Mouse (Mus musculus) yolk sac, embryonic 10.5 days (tissue): ENCODE data around the gene Tm9sf1.
A peak's percentile ranks its signal among the peaks of the same experiment; 100 is the strongest.

Experiments
- DNase-seq: peaks from one replicate; pipeline ENCODE4 v3.0.0-alpha.2; 2017; ENCODE audit warnings: low spot score

Tm9sf1 gene

DNA sequence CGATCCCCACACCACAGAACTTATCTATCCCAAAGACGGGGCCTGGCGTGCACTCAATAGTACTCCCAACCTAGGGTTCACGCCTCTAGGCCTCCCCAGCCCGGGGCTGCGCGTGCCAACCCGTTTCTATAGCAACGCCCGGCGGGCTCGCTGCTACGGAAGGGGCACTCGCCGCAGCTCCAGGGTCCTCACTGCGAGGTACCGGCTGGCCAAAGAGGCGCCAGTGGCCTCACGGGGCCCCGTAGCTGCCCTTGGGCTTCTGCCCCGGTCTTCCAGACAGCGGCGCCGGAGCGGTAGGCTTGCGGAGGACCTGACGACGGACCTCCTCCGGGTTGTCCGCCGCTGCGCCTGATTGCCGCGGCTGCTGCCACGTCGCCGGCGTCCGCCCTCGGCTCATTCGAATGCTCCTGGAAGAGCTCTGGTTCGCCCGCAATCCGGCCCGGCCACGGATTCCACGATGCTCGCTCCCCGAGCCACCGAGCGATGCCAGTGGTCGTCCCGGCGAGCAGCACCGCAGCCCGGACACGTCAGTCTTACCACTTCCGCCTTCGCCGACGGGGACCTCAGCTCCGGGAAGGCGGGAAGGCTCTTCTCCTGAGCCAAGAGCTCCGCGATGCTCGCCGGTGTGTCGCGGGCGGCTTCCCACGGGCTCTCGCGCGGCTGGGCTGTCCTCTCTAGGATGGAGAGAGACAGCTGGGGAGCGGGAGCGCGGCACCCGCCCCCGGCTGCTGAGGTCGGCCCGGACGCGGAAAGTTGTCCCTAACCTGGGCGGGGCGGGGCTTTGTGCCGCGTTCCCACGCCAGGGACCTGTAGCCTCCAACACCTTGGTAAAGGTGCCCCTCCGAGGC lies at the start of gene Tm9sf1:
Gene Tm9sf1, minus strand, starts transcription at position 747 of the 848 bp plus-strand sequence.
- peak; percentile 93 for DNase-seq

DNA sequence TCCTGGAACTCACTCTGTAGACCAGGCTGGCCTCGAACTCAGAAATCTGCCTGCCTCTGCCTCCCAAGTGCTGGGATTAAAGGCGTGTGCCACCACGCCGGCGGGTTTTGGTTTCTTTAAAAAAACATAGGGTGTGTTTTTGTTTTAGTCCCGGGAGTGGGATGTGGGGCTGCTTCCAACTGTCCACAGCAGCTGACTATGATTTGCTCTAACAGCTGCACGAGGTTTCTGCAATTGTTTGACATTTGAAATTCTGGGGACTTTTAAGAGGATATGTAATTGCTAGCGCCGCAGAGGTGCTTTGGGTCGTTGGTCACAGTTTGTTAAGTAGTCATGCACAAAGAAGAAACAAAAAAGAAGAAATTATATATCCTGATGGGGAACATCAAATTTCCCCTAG lies 45.8 kb upstream of the Tm9sf1 start:
- no peak for DNase-seq

DNA sequence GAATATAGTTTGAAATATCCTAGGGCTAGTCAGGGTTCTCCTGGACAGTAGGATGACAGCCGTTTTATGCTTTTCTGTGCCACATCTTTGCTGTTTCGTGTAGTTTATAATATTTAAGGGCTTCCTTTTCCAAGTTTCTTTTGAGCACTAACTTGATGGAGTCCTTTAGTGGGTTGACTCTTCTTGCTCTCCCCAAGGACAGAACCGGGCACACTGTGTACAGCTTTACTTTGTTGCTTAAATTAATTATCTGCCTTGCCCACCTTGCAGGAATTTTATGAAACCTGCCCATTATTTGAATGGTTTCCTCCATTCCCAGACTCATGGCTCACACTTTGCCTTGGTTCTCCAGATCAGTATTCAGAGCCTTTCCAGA lies 38.5 kb upstream of the Tm9sf1 start:
- DNase-seq = no peak

DNA sequence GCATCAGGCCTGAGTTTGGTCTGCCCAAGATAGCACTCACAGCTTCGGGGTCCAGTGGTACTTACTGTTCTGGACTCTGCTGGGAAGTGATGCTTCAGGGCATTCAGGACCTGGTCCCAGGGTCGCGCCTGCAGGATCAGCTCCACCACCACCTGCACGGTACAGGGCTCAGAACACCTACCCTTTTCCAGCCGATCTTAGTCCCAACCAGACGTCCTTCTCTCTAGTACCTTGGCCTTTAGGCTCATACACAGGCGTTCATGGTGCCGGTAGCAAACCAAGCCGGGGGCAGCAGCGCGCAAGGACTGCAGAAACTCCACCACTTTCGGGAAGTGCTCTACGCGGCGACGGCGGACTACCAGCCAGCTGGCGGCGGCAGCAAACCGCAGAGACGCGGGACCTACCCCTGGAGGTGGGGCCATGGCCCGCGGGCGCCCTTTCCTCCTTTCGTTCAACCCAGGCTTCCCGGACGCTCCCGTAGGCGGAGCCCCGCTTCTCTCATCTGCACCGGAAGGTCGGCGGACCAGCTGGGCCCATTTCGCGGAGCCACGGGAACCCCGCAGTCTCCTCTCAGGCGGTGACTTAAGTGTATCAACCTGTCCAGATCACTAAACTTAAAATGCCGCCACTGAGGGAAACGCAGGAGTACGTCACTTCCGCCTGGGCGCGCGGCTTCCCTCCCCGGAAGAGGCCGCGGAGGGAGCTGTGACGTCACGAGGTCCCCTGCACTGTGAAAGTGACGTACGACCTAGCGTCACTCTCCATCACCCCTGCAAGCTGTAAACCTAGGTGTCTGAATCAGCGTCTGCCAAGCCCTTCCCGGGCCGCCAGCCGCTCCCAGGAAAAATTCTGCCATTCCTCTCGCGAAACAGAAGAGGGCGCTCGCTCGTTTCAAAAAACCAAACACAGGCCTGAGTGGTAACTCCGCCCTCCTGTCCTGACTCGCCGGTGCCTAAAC lies 37.8 kb upstream of the Tm9sf1 start, which contains the start of gene Tinf2:
Gene Tinf2, minus strand, starts transcription at position 661 of the 958 bp plus-strand sequence.
- peak; percentile 97 for DNase-seq

DNA sequence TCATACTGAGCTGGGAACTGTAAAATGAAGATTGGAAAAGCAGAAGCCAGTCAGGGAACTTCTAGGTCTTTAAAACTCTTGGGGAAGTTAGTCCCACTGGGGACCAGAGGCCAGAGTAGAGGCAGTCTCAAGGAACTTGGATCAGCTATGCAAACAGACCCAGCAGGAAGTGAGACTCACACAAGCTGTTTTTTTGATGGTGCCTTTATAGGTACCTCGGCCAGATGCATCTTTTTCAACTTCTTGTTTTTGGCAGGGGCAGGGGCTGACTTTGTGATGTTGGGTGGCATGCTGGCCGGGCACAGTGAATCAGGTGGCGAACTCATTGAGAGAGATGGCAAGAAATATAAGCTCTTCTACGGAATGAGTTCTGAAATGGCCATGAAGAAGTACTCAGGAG lies 34.0 kb upstream of the Tm9sf1 start:
- no peak for DNase-seq

DNA sequence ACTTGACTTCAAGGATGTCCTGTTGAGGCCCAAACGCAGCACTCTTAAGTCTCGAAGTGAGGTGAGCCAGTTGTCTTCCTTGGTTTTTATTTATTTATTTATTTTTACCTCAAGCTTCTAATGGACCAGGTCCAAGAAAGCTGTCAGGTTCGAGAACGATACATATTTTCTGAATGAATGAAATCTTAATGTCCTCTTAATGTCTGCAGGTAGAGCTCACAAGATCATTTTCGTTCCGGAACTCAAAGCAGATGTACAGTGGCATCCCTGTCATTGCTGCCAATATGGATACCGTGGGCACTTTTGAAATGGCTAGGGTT lies 29.1 kb upstream of the Tm9sf1 start:
- no peak for DNase-seq

DNA sequence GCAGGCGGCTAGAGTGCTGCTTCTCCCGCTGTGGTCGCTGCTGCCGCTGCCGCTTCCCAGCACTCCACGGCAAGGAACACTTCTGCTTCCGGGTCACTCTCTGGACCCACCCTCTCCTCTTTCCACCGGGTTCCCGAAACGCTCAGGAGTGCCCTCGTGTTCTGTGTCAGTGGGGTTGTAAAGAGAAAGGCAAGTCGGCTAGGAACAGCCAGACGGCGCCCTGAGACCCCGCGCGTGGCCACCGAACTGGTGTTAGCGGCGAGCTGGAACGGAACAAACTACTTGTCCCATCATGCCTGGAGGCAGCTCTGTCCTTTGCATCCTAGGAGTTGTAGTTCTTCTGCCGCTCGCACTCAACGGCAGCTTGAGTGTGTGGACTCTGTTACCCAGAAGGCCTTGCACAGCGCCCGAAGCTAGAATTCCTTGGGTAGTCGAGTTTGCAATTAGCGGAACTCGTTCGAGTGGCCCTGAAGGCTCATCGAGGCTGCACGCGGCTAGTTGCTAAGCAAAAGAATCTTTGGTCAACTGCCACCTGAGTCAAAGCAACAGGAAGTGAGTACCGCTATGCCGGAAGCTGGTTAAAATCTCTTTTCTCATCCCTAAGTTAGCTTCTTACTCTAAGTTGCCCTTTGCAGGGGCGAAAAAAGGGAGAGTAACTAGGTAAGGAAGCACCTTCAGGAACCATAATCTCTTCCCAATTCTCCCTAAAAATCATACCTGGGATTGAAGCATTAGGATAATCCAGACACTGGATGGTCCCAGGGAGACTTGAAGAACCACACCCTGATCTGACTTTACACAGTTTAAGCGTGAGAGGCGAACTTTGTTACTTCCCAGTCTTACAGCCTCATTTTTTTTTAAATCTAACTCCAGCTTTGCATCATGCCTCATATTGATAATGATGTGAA lies 28.5 kb upstream of the Tm9sf1 start, which contains the start of the genes Gmpr2 and Nedd8:
Gene Gmpr2, plus strand, starts transcription at position 109 of the 908 bp plus-strand sequence.
Gene Nedd8, minus strand, starts transcription at position 292 of the 908 bp plus-strand sequence.
- peak; percentile 97 for DNase-seq

DNA sequence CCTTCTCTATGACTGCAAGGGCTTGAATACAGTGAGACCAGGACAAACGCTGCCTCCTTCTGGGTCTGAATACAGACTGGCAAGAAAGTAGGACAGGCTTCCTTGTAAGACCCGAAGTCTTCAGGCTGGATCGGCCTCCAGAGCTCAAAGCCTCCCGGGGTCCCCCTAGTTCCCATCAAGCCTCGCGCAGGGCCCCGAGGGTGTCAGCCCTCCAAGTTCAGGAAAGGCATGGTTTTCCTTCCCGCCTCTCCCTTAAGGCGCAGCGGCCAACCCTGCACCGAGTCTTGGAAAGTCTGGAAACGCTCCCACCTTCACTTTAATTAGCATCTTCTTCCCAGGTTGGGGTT lies 27.9 kb upstream of the Tm9sf1 start:
- no peak for DNase-seq

DNA sequence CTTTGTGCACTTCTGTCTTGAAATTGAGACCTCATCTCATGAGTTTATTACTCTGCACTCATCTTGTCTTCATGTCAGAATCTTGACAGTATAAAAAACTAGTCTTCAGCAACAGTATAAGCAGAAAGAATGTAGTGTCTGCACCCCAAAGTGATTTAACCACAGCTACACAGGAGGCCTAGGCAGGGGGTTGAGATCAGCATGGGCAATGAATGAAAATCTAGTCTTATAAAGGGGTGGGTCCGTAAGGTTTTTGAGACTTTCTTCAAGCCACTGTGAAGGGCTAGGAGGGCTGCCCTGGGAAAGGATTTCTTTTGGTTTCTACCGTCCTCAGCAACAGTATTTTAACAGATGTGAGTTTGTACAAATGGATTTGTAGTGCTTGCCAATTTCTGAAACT lies 17.0 kb upstream of the Tm9sf1 start:
- no peak for DNase-seq

DNA sequence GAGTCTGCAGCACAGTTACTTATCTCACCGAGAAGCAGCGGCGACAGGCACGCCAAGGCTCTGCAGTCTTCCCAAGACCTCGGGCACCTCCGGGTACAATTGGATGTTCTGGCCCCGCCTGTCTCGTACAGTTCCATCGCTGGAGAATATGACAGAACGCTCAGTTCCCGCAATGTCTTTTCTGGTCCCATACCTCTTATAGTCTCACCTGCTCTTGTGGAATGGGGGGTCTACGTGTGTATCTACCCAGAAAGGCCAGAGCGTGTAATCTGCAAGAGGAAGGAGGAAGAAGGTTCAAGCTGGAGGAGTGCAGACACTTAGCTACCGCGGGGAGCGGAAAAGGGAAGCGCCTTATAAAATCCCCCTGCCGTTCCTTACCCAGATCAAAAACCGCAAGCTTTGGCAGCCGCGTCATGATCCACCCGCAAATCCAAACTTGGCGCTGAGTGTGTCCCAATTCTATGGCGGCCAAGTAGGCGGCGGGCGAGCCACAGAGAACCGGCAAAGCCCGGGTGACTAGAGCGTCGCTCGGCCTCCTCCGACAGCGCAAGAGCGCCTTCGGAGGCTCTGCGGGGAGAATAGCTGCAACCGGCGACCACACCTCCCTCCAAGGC lies 16.5 kb upstream of the Tm9sf1 start, which contains the start of gene Mdp1:
Gene Mdp1, minus strand, starts transcription at position 549 of the 614 bp plus-strand sequence.
- DNase-seq = peak; percentile 85

DNA sequence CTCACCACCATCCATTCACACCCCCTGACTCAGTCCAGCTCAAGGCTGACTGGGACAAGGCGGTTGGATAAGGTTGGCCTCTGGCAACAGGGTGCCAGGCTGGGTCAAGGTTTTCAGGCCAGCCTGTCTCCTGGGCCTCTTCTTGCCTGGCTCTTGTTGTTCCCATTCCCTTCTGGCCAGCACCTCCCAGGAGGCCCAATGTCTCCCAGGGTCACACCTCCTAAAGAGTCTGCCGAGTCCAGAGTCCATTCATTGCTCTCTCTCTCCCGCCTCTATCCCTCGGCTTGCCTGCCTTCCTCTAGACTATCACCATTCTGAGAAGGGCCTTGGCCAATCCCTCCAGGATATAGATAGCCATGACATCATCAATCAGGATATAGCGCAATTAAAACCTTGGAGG lies 14.4 kb upstream of the Tm9sf1 start:
- peak; percentile 52 for DNase-seq

DNA sequence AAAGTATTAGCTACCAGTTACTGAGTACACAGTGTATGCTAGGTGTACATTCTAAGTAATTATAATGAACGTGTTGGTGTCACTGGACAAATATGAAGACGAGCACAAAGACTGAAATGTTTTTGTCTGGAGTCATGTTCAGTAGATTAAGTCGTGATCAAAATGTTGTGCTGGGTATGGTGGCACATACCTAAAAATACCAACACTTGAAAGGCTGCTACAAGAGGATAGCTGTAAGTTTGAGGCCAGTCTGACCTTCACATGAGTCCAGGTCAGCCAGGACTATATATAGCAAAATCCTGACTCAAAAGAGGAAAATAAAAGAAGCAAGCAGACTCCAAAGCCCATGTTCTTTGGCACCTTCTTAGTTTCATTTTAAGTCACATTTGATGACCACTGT lies 13.3 kb upstream of the Tm9sf1 start:
- DNase-seq = no peak

DNA sequence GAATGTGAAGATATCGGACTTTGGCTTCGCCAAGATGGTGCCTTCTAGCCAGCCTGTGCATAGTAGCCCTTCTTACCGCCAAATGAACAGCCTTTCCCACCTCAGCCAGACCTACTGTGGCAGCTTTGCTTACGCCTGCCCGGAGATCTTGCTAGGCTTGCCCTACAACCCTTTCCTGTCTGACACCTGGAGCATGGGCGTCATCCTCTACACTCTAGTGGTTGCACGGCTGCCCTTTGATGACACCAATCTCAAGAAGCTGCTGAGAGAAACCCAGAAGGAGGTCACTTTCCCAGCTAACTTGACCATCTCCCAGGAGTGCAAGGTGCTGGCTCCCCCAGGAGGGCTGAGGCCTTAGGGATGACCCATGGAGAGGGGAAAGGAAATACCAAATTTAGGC lies 7.9 kb upstream of the Tm9sf1 start:
- no peak for DNase-seq

DNA sequence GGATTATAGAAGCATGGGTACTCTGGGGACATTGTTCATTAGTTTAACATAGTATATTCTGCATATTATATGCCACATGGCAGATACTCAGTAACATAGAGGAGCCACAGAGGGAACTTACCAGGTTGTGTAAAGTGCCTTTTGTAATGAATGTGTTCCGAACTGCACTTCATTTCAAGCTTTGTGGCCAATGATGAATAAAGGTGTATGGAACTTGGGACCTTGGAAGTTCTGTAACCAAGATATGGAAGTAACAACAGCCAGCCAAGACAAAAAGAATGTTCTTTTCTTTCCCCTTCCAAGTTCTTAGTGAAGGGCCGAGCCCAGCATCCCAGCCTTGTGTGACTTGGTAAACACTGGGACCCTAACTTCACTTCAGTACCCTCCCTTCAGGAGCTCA lies 6.3 kb upstream of the Tm9sf1 start, which contains the start of gene Tssk4:
Gene Tssk4, plus strand, starts transcription at position 301 of the 400 bp plus-strand sequence.
- DNase-seq = no peak

DNA sequence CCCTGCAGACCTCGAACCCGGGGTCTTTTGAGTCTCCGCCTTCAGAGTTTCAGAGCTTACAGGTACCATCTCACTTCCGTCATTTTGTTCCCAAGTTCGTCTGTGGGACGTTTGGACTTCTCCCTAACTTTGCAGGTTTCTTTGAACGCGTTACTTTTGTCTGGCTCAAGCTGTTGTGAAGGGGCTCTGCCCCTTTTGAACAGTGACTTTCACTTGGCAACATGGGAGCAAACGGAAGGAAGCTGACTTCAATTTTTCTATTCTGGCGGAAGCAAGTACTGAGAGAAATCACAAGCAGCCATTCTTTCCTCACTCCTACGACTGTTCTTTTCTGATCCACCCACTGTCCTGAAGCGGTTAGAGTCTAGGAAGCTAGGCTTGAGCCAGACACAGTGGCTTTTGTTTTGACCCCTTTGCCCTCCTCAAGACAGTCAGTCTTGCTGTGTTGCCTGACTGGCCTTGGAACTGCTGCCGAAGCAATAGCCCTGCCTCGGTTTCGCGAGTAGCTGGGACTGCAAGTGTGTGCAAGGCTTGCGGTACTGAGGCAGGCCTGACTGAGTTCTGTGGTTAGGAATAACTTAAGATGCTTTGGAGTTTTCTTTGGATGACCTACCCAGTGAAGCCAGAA lies 769 bp upstream of the Tm9sf1 start:
- DNase-seq = peak; percentile 36

DNA sequence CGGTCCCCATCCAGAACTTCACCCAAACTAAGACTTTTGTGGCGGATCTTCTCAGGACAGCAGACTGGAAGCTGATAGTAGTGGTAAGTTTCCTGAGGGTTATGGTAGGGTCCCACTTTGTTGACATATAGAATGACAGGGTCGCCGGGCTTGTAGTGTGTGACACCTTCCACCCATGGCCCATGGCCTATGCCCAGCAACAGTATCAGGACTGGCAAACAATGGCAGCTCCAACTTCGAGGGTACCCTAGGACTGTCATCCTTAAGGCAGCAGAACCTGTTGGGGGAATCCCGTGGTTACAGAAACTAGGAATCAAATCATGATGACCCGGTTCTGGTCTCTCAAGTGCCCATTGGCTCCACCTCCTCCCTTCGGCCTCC lies 937 bp downstream of the Tm9sf1 start:
- no peak for DNase-seq

DNA sequence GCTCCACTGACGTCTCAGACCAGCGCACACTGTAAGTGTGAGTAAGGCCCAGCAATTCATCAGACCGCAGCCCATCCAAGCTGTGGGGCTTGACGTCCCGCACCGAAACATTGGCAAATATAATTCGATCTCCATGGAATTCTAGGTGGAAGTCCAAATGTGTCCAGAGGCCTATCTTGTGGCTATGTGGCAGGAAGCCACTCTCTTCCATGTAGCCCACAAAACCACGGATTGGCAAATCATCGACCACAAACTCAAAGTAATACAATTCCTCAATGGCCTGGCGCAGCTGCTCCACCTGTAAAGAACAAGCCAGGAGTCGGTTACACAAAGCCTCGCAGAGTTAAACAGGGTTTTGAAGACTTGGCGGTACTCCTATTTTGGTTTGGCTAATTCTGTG lies 2.3 kb downstream of the Tm9sf1 start:
- DNase-seq = no peak

DNA sequence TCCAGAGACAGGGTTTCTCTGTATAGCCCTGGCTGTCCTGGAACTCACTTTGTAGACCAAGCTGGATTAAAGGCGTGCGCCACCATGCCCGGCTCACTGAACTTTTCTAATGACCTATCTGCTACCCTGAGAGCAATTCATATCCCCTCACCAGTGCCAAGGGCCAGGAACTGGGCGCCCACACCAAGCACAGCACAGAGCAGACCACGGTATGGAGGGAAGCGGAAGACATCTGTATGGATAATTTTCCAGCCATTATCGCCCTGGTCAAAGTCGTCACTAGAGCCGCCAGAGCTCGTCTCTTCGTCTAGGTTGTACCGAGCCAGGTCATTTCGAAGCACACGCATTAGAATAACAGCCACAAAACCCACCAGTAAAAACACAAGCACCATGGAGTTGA lies 2.8 kb downstream of the Tm9sf1 start:
- no peak for DNase-seq

DNA sequence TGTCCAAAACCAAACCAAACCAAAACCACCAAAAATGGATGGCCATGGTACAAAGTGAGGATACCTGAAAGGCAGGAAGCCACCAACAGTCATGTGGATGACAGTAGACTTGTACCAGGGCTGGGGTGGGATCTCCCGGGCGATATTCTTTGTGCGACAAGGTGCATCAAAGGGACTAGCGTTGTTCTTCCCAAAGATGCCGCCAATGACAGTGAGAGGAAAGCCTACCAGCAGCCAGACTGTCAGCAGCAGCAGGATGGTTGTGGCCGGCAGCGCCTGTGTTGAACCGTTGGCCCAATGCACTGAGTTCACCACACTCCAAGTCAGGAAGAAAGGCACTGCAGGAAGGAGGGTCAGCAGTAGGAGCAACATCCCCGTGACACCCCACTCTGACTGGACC lies 5.8 kb downstream of the Tm9sf1 start, which contains the start of gene Gm49378:
Gene Gm49378, minus strand, starts transcription at position 101 of the 400 bp plus-strand sequence.
- no peak for DNase-seq

DNA sequence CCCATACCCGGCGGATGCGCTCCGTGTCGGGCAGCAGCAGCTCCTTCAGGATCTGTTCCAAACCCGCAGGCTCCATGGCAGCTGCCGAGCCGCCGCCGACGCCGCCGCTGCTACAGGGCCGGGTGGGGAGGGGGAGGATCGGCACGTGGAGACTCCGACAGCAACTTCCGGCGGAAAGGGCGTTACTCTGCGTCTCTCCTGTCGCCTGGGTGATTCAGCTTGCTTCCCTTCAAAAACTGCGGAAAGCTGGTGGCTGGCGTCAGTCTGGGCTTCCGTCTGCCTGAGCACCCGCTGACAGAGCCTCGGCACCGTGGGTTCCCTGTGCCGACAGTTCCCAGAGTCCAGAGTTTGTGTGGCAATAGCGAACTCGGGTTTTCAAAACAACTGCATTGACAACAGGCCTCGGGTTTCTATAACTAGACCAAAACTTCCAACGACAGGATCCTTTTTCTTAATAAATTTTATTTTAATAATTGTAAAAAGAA lies 8.0 kb downstream of the Tm9sf1 start, which contains the start of gene Ipo4:
Gene Ipo4, minus strand, starts transcription at position 435 of the 485 bp plus-strand sequence.
- DNase-seq = peak; percentile 87
